Mouse (Mus musculus) ES-E14 (cell line): ENCODE results near the gene Olfr1046. TPM values are rescaled to one million over a fixed set of nuclear protein-coding genes. Genes with fewer than 3 reads are reported as not detected.
"Not testable (repeated sequence)": the region's sequence is repeated elsewhere in the genome, so short reads cannot be mapped to it uniquely, and the experiment has no call there.

Experiments
- DNase-seq: peaks from one replicate; pipeline ENCODE4 v3.0.0-alpha.2; 2013; ENCODE audit warnings: low read depth, low spot score
- H3K27ac ChIP-seq: 2 replicates; pipeline ENCODE4 v1.5.1; 2012; ENCODE audit warnings: low read depth, mild to moderate bottlenecking, low read length, moderate library complexity, mixed read lengths; ENCODE audit not compliant: poor library complexity, insufficient read depth, severe bottlenecking
- H3K36me3 ChIP-seq: 2 replicates; pipeline ENCODE4 v1.6.1; 2012; ENCODE audit warnings: mild to moderate bottlenecking, low read length, moderate library complexity, mixed read lengths; ENCODE audit not compliant: control insufficient read depth, poor library complexity, insufficient read depth, severe bottlenecking
- H3K4me1 ChIP-seq, 2 experiments: fragments of 150-350 bp in 1 of 2; sonication (generic) in 1 of 2; 2 replicates each; pipeline ENCODE4 v1.6.1; 2012; ENCODE audit warnings: low read length in 2 of 2, mild to moderate bottlenecking in 1 of 2, mixed read lengths in 1 of 2; ENCODE audit not compliant: control insufficient read depth in 2 of 2, insufficient read depth in 2 of 2, poor library complexity in 1 of 2
- H3K4me3 ChIP-seq, 2 experiments: fragments of 150-350 bp in 1 of 2; sonication (generic) in 1 of 2; 2 replicates each; pipeline ENCODE4 v1.5.1; 2012; ENCODE audit warnings: low read length in 2 of 2, low read depth in 1 of 2, mild to moderate bottlenecking in 1 of 2, mixed read lengths in 1 of 2; ENCODE audit not compliant: insufficient read depth in 1 of 2, poor library complexity in 1 of 2, severe bottlenecking in 1 of 2
- H3K9ac ChIP-seq: 2 replicates; pipeline ENCODE4 v1.6.1; 2012; ENCODE audit warnings: low read depth, mild to moderate bottlenecking, low read length, mixed read lengths; ENCODE audit not compliant: poor library complexity, insufficient read depth, severe bottlenecking
- H3K9me3 ChIP-seq: fragments of 150-350 bp; sonication (generic); 2 replicates; pipeline ENCODE4 v1.6.1; 2012; ENCODE audit warnings: low read depth, mild to moderate bottlenecking, low read length; ENCODE audit not compliant: control insufficient read depth, insufficient read depth
- CHD2 ChIP-seq: IDR thresholded peaks from 2 replicates; pipeline ENCODE4 v1.6.1; 2014; ENCODE audit warnings: mild to moderate bottlenecking, low read depth, low read length, inconsistent platforms
- HCFC1 ChIP-seq: IDR thresholded peaks from 2 replicates; pipeline ENCODE4 v1.6.1; 2012; ENCODE audit warnings: low read length, inconsistent platforms, borderline replicate concordance; ENCODE audit not compliant: insufficient read depth
- MAFK ChIP-seq: IDR thresholded peaks from 2 replicates; pipeline ENCODE4 v1.6.1; 2014; ENCODE audit warnings: mild to moderate bottlenecking, low read depth, low read length, inconsistent platforms; ENCODE audit not compliant: insufficient read depth
- ZC3H11A ChIP-seq: IDR thresholded peaks from 2 replicates; pipeline ENCODE4 v1.6.1; 2012; ENCODE audit warnings: low read depth, mild to moderate bottlenecking, inconsistent platforms, low read length, borderline replicate concordance
- ZNF384 ChIP-seq: IDR thresholded peaks from 2 replicates; pipeline ENCODE4 v1.6.1; 2012; ENCODE audit warnings: low read depth, low read length, inconsistent platforms
- in situ Hi-C, 2 experiments: fragments of 600-800 bp; cut with MboI; formaldehyde crosslinking; loops; one replicate each; pipeline ENCODE4 v1.15.1; 2025; ENCODE audit warnings: low sequenced_read_pairs in 2 of 2, inconsistent platforms in 1 of 2; ENCODE audit not compliant: unreplicated experiment in 2 of 2
- total RNA-seq: library from RNA; depleted of rRNA; stranded (reverse); fragments of 300-350 nt; gene quantifications from 2 replicates; pipeline ENCODE4 v1.2.3, GENCODE M21; 2012

The Olfr1046 gene
- total RNA-seq, 1 experiment, result not detected

GRCm38 (mm10) chr2:86195863-86196262, 23.3 kb downstream of the Olfr1046 start:
- H3K4me1 ChIP-seq, result no peaks in the 10 kb centered on the region
- no peaks in the 10 kb centered on the region for H3K9me3 ChIP-seq
- H3K36me3 ChIP-seq, result no peaks in the 10 kb centered on the region
- no peak overlapping the region for H3K27ac ChIP-seq
- DNase-seq, result no peak
- H3K4me3 ChIP-seq, result no peak overlapping the region
- in situ Hi-C loops, result no loop called here
- H3K9ac ChIP-seq, result no peak overlapping the region
- TF ChIP-seq ZNF384, result no peak
- no peak for TF ChIP-seq ZC3H11A

DNA sequence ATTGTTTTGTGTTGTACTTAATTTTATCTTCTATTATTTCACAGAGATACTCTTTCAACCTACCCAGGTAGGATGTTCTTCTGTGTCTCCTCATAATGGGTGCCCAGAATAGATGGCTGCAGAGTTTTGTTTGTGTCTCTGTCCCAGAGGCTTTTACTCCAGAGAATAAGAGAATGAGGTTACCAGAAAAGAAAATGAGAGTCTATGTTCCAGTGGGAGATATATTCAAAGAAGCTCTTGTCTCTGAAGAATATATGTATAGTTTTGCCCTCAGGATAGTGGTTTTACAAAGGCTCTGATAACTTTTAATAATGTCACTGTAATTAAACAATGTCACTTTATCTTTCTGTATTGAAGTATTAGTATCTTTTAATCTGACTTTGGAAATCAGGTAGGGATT, 33.5 kb downstream of the Olfr1046 start, which contains the start of gene Olfr52:
Gene Olfr52, minus strand, starts transcription at position 101 of the 400 bp plus-strand sequence.
- H3K9ac ChIP-seq, result no peak within 1 kb of the TSS
- in situ Hi-C loops, result no loop called here
- no peak for TF ChIP-seq ZNF384

DNA sequence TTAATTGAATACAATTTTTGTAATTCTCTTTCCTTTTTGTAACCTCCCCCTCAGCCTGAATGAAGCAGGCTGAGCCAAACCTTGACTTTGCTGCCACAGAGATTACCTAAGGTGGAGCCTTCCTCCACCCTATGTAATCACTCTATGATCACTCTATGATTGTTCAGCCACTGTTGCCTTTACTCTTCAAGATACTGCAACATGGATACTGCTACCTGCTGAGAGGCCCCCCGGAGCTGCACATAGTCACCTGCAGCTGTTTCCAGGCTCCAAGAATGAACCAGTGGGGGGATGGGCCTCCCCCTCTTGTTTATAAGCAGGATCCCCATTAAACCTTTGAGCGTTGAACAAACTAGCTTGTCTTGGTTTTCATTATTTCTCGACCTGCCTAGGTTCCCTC, 39.2 kb downstream of the Olfr1046 start:
- H3K4me1 ChIP-seq, result peaks cover 2 to 4% of the 10 kb centered on the region in 2 experiments; a peak in 1 of 4 replicates
- H3K9me3 ChIP-seq, result no peaks in the 10 kb centered on the region
- H3K27ac ChIP-seq, result no peak overlapping the region
- no peak for TF ChIP-seq ZNF384
- TF ChIP-seq ZC3H11A, result no peak
- no peak for TF ChIP-seq CHD2
- no peak for TF ChIP-seq MAFK
- no peak for TF ChIP-seq HCFC1
- DNase-seq, result peak; percentile 51
- in situ Hi-C loops, result no loop called here
- no peak overlapping the region for H3K4me3 ChIP-seq
- no peak overlapping the region for H3K9ac ChIP-seq
- H3K36me3 ChIP-seq, result no peaks in the 10 kb centered on the region

More for the DNA sequence above, 33.5 kb downstream of the Olfr1046 start, which contains the start of gene Olfr52:
- no peak for DNase-seq
- H3K36me3 ChIP-seq, result no peaks in the 10 kb centered on the region
- no peaks in the 10 kb centered on the region for H3K4me1 ChIP-seq
- no peak within 1 kb of the TSS for H3K4me3 ChIP-seq
- no peak within 1 kb of the TSS for H3K27ac ChIP-seq
- H3K9me3 ChIP-seq, result no peaks in the 10 kb centered on the region

GRCm38 (mm10) chr2:86177720-86178119, 41.4 kb downstream of the Olfr1046 start, which contains the start of gene Olfr1044:
TSS of gene Olfr1044 (minus strand) at chr2:86177820.
- no peak for DNase-seq
- TF ChIP-seq MAFK, result no peak
- TF ChIP-seq CHD2, result no peak
- TF ChIP-seq HCFC1, result no peak
- no peak for TF ChIP-seq ZNF384
- H3K9ac ChIP-seq, result no peak within 1 kb of the TSS
- no peaks in the 10 kb centered on the region for H3K9me3 ChIP-seq
- no peak within 1 kb of the TSS for H3K4me3 ChIP-seq
- H3K36me3 ChIP-seq, result no peaks in the 10 kb centered on the region
- in situ Hi-C loops, result no loop called here
- H3K27ac ChIP-seq, result no peak within 1 kb of the TSS
- peaks cover 2 to 4% of the 10 kb centered on the region in 2 experiments; a peak in 1 of 4 replicates for H3K4me1 ChIP-seq

DNA sequence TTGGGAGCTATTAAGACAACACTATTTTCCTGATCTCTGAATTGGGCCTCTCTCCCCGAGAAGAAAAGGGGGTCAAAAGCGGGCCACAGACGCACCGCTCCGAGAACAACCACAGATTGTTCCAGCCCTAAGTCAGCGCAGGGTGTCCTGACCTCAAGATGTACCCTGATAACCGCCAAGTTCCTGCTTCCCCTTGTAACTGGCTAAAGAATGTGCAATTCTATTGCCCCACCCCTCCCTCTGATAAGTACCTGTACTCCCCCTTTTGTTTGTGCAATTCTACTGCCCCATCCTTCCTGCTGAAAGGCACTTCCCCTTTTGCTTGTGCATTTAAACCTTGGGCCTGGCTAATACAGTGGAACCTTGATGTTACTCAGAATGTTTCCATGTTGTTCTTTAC, 43.7 kb downstream of the Olfr1046 start:
- H3K4me1 ChIP-seq, H3K9me3 ChIP-seq, H3K4me3 ChIP-seq, DNase-seq, H3K36me3 ChIP-seq, H3K9ac ChIP-seq, in situ Hi-C loops, H3K27ac ChIP-seq: not testable (repeated sequence)
